Mouse (Mus musculus): ENCODE results near the gene Usp20.

GRCm38 (mm10) chr2:30952457-30952823 is 29.6 kb upstream of the Usp20 start:
- no peak for TF ChIP-seq CTCF (IDR thresholded peaks at IDR 0.05; ENCODE audit: insufficient read depth, low read depth, low read length)
- no peak for TF ChIP-seq POLR2A (IDR thresholded peaks at IDR 0.05; ENCODE audit: insufficient read depth, low read depth, low read length)

Measured in olfactory bulb, adult 2 months (tissue).